Mouse (Mus musculus) thymus, adult 2 months (tissue): ENCODE results near the gene Adora2b. TPM values are rescaled to one million over a fixed set of nuclear protein-coding genes. Genes with fewer than 3 reads are reported as not detected.
A peak's percentile ranks its signal among the peaks of the same experiment; 100 is the strongest.

ENCODE experiments used
- DNase-seq: peaks from one replicate; pipeline ENCODE4 v3.0.0; 2021
- H3K27ac ChIP-seq: fragments of 200-500 bp; 2 replicates; pipeline ENCODE4 v1.5.1; 2012; ENCODE audit warnings: low read length, control low read depth; ENCODE audit not compliant: control insufficient read depth, insufficient read depth
- H3K27me3 ChIP-seq: fragments of 200-500 bp; 2 replicates; pipeline ENCODE4 v1.6.1; 2012; ENCODE audit warnings: mild to moderate bottlenecking, low read length, moderate library complexity, mixed read lengths; ENCODE audit not compliant: control insufficient read depth, insufficient read depth
- H3K36me3 ChIP-seq: fragments of 200-500 bp; 2 replicates; pipeline ENCODE4 v1.6.1; 2012; ENCODE audit warnings: mild to moderate bottlenecking, low read length, moderate library complexity; ENCODE audit not compliant: control insufficient read depth, insufficient read depth
- H3K4me1 ChIP-seq: fragments of 200-500 bp; replicated peaks from 2 replicates; pipeline ENCODE4 v1.6.1; 2012; ENCODE audit warnings: low read length; ENCODE audit not compliant: control insufficient read depth, insufficient read depth
- H3K4me3 ChIP-seq: fragments of 200-500 bp; 2 replicates; pipeline ENCODE4 v1.5.1; 2012; ENCODE audit warnings: mild to moderate bottlenecking, low read length, control low read depth, moderate library complexity; ENCODE audit not compliant: control insufficient read depth, insufficient read depth
- CTCF ChIP-seq: fragments of 200-500 bp; IDR thresholded peaks from 2 replicates; pipeline ENCODE4 v1.5.1; 2012; ENCODE audit warnings: mild to moderate bottlenecking, control low read depth, low read length, moderate library complexity, borderline replicate concordance; ENCODE audit not compliant: control insufficient read depth, poor library complexity, insufficient read depth; ENCODE audit errors: extremely low read depth
- POLR2A ChIP-seq: fragments of 200-500 bp; IDR thresholded peaks from 2 replicates; pipeline ENCODE4 v1.6.1; 2012; ENCODE audit warnings: mild to moderate bottlenecking, low read length, control low read depth, moderate library complexity; ENCODE audit not compliant: control insufficient read depth, poor library complexity, insufficient read depth; ENCODE audit errors: extremely low read depth
- WGBS: fragments of 180-500 bp; shearing (Covaris S2); methylation state at CpG from one replicate; pipeline ENCODE4 v1.1.7; 2018; 5-methylcytosine and 5-hydroxymethylcytosine counted together
- polyA plus RNA-seq: library from polyadenylated mRNA; depleted of rRNA; stranded (reverse); fragments of >200 nt; gene quantifications from 2 replicates; pipeline ENCODE4 v1.2.3, GENCODE M21; 2012; rRNA removed

Adora2b gene
- polyA plus RNA-seq, result 1.8 and 2.6 TPM in 2 replicates

DNA sequence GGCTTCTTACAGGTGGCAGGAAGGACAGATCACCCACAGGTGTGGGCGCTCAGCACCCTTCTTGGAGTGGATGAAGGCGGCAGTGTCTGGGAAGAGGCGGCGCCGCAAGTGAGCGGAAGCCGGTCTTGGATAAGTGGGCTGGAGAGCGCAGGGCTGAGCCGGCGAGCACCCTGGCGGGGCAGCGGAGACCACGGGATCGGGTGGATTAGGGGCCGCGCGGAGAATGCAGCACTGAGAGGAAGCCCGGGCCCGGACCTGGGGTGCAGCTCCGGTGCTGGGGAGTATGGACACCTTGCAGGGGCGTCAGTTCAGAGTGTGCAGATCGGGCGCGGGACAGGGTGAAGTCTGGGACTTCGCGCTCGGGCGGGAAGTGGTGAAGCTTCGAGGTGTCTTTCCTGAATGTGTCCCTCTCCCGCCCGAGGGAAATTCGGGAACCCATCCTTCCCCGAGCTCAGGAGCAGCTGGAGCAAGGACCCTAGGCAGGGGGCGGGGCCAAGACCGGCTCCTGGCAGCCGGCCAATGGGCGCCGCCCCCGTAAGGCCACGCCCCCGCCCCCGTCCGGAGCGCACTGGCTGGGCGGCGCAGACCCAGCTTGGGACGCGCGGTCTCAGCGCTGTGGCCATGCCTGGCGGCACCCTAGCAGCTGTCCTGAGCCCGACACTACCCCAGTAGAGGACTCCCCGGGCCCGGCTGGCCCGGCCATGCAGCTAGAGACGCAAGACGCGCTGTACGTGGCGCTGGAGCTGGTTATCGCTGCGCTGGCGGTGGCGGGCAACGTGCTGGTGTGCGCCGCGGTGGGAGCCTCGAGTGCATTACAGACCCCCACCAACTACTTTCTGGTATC, at the start of gene Adora2b:
TSS of gene Adora2b (plus strand) at position 584 of the 844 bp plus-strand sequence.
- no peak within 1 kb of the TSS for H3K27ac ChIP-seq

DNA sequence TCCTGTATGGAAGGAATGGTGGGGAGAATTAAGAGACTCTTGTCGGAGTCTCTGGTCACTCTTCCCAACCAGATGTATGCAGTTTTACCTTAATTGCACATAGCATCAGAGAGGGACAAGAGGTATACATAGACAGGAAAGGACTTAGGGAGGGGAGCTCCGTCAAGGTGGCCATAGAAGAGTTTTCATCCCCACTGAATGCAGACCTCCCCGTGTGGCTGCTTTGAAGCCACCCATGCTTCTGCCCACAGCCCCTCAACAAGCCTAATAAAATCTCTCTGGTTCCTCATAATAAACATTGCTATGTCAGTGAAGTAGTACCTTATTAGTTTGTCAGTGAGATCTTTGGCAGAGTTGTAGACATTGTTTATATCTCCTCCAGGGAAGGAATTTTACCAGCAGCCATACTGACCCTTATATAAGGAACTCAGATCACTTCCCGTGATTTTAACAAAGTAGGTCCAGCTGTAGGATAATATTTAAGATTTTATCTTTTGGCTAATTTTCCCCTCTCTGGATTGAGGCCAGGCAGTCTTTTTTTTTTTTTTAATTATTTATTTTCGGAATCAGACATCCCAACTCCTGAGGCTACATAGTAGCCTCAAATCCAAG, 47.8 kb upstream of the Adora2b start:
- Histone ChIP-seq H3K4me1 (no peaks in the 10 kb centered on the region), H3K4me3 (no peak overlapping the region), H3K36me3 (no peaks in the 10 kb centered on the region), H3K27me3 (no peaks in the 10 kb centered on the region), H3K27ac (no peak overlapping the region)
- WGBS, result 79% methylated on average over 5 of the region's 5 CpGs
- DNase-seq, result no peak
- TF ChIP-seq CTCF (no peak), POLR2A (no peak)

More for the DNA sequence above, at the start of gene Adora2b:
- DNase-seq, result peak; percentile 65
- 1% methylated on average over 68 of the region's 69 CpGs for WGBS
- peaks cover 23% of the 10 kb centered on the region for H3K4me1 ChIP-seq
- H3K27me3 ChIP-seq, result no peaks in the 10 kb centered on the region; the same call in 1 of the 2 replicates
- no peaks in the 10 kb centered on the region for H3K36me3 ChIP-seq
- no peak; the same call in 1 of the 2 replicates for TF ChIP-seq CTCF
- TF ChIP-seq POLR2A, result no peak
- H3K4me3 ChIP-seq, result peak within 1 kb of the TSS; percentile 55

DNA sequence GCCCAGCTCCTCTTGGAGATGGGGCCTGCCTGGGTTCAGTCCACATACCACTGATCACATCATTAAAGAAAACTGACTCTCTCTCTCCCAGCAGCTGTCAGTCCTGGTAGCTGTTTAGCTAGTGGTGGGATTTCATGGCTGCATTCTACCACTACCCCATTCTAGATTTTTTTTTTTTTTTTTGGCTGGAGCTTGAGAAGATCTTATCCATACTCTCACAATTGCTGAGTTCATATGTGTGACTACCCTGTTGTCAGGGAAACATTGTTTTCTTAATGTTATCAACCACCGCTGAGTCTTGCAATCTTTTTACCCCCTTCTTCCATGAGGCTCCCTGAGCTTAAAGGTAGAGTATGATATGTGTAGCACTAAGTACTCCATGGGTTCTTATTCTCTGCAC, 46.1 kb upstream of the Adora2b start:
- Histone ChIP-seq H3K36me3 (no peaks in the 10 kb centered on the region), H3K4me1 (no peaks in the 10 kb centered on the region), H3K27me3 (no peaks in the 10 kb centered on the region), H3K27ac (no peak overlapping the region), H3K4me3 (no peak overlapping the region)
- WGBS, result 100% methylated on average over 1 of the region's 1 CpGs
- DNase-seq, result no peak
- TF ChIP-seq CTCF (no peak), POLR2A (no peak)

- no peak overlapping the region for H3K4me3 ChIP-seq
- H3K4me1 ChIP-seq, result no peaks in the 10 kb centered on the region
- H3K27ac ChIP-seq, result no peak overlapping the region
- H3K36me3 ChIP-seq, result no peaks in the 10 kb centered on the region
- 100% methylated on average over 2 of the region's 2 CpGs for WGBS
- no peaks in the 10 kb centered on the region for H3K27me3 ChIP-seq
- no peak for DNase-seq
- TF ChIP-seq CTCF (no peak), POLR2A (no peak)
Measured at GRCm38 (mm10) chr11:62209111-62209510, 39.7 kb upstream of the Adora2b start.

DNA sequence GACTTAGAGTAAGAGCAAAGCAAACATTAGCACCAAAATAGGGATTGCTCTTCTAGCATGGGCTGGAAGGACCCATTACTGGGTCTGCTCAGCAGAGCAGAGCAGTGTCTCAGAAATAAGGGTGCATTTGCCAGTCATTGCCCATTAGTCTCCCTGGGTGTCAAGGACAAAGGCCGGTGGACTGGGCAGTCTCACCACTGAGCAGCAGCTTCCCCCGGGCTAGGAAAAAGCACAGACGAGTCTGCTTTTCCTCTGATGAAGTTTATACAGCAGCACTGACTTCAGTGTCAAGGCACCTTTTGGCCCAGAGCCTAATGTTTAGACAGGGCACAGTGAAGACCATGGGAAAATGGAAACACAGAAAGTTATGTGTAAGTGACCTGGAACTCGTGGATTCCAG, 38.9 kb upstream of the Adora2b start:
- H3K36me3 ChIP-seq, result no peaks in the 10 kb centered on the region
- no peak for TF ChIP-seq CTCF
- no peak for TF ChIP-seq POLR2A
- H3K27me3 ChIP-seq, result no peaks in the 10 kb centered on the region
- no peak overlapping the region for H3K4me3 ChIP-seq
- H3K27ac ChIP-seq, result no peak overlapping the region
- WGBS, result 98% methylated on average over 4 of the region's 4 CpGs
- DNase-seq, result no peak
- no peaks in the 10 kb centered on the region for H3K4me1 ChIP-seq

DNA sequence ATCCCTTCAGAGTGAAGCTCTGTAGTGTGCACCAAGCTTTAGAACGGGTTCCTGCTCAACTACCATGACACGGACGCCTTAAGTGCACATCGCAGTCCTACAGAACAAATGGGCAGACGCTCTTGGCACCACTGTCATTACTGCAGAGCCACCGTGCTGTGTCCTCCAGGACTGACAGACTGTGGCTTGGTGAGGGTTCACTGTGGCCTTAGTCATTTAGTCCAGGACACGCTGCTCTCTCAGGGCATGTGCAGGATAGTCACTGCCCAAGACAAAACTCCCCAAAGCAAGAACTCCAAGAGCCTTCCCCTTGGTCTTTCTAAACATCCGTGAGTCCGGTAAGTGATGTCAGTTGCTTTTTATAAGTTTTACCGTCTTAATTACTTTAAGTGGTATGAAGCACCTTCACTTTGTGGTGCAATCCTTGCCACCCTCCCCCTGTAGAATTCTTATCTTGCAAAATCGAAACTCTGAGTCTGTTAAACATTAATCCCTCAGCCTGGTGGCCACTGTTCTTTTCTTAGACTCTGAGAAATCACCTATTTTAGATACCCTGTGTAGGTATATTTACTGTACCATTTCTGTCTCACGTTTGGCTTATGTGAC, 35.3 kb upstream of the Adora2b start:
- no peak for TF ChIP-seq POLR2A
- TF ChIP-seq CTCF, result no peak
- 95% methylated on average over 12 of the region's 12 CpGs for WGBS
- Histone ChIP-seq H3K4me1 (no peaks in the 10 kb centered on the region), H3K27ac (no peak overlapping the region), H3K36me3 (no peaks in the 10 kb centered on the region), H3K4me3 (no peak overlapping the region), H3K27me3 (no peaks in the 10 kb centered on the region)
- DNase-seq, result no peak
